Mouse (Mus musculus): ENCODE measurements around the gene Ap2m1.
A peak's percentile ranks its signal among the peaks of the same experiment; 100 is the strongest.

The Ap2m1 gene

GRCm38 (mm10) chr16:20528779-20529178, 6.5 kb upstream of the Ap2m1 start:
- ATAC-seq (ENCODE audit: insufficient number of reproducible peaks, low FRiP score, low TSS enrichment), result no peak

DNA sequence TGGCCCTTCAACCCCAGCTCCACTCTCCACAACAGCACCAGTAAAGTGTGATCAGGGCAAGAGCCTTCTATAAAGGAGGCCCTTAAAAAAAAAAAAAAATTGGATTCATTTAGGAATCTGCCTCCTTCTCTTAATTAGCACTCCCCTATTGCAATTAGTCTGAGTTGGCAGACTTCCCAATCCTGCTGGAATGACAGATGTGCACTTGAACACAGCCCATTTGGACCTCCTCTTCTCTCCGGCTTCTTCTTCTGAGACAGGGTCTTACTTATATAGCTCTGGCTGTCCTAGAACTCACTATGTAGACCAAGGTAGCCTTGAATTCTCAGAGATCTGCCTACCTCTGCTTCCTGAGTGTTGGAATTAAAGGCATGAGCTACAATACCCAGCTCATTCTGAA, 5.9 kb upstream of the Ap2m1 start:
- no peak for ATAC-seq (ENCODE audit: insufficient number of reproducible peaks, low FRiP score, low TSS enrichment)

GRCm38 (mm10) chr16:20530941-20531340, 4.3 kb upstream of the Ap2m1 start:
- ATAC-seq (ENCODE audit: insufficient number of reproducible peaks, low FRiP score, low TSS enrichment), result no peak

DNA sequence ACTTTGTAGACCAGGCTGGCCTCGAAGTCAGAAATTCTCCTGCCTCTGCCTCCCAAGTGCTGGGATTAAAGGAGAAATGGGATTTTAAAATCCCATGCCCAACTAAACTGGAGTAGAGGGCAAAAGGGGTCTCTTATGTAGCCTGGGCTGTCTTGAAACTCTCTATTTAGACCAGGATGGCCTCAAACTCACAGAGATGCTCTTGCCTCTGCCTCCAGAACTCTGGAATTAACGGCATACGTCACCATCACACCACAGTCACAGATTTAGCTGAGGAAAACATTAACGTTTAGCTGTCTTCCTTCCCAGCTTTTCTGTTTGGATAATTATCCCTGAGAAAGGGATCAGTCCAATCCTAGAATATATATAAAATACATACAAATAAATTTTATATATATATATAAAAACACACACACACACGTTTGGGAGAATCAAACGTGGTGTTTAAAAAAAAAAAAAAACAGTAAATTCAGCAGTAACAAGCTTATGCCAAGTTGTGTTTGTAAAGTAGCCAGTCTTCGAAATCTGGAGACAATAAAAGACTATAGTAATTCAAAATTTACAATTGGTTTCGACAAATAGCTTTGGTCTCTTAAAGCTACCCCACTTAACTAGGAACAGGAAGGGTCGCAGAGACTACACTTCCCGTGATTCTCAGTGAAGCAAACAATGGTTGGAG, 522 bp upstream of the Ap2m1 start:
- no peak for ATAC-seq (ENCODE audit: insufficient number of reproducible peaks, low FRiP score, low TSS enrichment)

- ATAC-seq (ENCODE audit: insufficient number of reproducible peaks, low FRiP score, low TSS enrichment), result no peak
Observed at GRCm38 (mm10) chr16:20536081-20536665, 895 bp downstream of the Ap2m1 start.

- no peak for ATAC-seq (ENCODE audit: insufficient number of reproducible peaks, low FRiP score, low TSS enrichment)
Observed at GRCm38 (mm10) chr16:20537071-20537471, 1.8 kb downstream of the Ap2m1 start.

- ATAC-seq (ENCODE audit: insufficient number of reproducible peaks, low FRiP score, low TSS enrichment), result no peak
Observed at GRCm38 (mm10) chr16:20537601-20538320, 2.5 kb downstream of the Ap2m1 start.

GRCm38 (mm10) chr16:20539649-20540048, 4.4 kb downstream of the Ap2m1 start:
- ATAC-seq (ENCODE audit: insufficient number of reproducible peaks, low FRiP score, low TSS enrichment), result no peak

DNA sequence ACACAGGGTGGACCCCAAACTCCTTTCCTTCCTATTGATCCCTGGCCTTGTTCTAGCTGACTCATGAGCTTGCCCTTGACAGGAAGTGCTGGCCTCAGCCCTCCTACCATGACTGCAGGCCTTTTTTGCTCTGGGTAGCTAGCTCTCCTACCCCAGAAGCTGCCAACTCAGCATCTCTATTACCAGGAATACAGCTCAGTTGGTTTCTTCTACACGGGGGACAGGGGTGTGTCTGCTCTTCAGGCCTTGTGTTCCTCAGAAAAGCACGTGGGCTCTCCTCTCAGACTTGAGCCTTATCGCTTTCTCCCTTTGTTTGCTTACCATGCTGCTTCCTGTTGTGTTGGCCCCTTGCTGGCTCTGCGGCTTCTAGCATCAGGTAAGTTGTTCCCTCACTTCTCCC, 5.2 kb downstream of the Ap2m1 start:
- no peak for ATAC-seq (ENCODE audit: insufficient number of reproducible peaks, low FRiP score, low TSS enrichment)

DNA sequence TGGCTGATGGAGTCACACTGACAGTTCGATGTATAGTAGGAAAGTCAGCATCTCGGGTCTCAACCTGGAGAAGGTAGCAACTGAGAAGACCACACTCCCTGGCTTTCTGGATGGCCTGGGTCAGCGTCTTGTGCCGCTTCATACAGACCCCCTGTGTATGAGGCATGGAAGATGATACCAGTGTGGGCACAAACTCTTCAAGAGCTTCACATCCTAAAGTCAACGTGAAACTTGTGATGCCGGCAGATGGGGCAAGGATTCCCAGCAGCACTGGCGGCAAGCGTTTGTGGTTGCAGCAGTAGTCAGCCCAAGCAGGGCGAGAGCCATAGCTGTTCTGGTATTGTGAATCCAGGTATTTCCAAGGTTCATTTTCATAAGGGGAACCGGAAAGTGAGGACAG, 10.4 kb downstream of the Ap2m1 start:
- ATAC-seq (ENCODE audit: insufficient number of reproducible peaks, low FRiP score, low TSS enrichment), result no peak

- ATAC-seq (ENCODE audit: insufficient number of reproducible peaks, low FRiP score, low TSS enrichment), result no peak
Observed at GRCm38 (mm10) chr16:20547423-20547822, 12.1 kb downstream of the Ap2m1 start.

DNA sequence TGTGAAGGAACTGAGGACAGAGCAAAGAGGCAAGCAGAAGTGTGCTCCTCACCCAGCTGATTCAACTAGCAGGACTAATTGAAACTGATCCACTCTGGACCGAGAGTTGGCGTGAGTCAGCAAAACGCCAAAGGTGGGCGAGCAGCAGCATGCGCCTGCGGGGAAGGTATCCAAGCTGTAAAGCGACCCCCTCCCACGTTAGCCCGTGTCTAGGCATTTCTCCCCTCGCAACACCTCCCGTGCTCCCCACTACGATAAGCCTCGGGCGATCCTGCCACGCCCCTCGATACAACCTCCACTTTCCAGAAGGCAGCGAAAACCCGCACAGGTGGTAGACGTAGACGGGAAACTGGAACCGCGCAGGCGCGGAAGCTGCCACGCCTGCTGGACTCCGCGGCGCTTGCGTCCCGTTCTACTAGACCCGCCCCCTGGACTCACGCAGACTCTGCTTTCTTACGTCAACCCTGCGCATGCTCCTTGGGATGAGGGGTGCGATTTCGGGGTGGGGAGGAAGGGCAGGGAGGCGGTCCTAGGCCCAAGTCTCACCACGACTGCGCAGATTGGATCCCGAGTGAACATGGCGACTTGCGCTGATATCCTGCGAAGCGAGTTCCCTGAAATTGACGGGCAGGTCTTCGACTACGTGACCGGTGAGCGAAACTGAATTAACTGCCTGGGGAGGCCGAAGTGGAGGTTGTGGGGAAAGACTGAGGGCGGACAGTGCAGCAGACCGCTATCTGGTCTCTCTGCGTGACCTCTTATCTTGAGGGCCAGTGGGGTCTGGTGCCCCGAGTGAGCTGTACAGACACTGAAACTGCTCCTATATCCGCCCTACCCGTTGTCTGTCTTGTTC, 13.0 kb downstream of the Ap2m1 start, which contains the start of gene Abcf3:
Gene Abcf3, plus strand, starts transcription at position 482 of the 853 bp plus-strand sequence.
- ATAC-seq (ENCODE audit: insufficient number of reproducible peaks, low FRiP score, low TSS enrichment), result peak; percentile 96

DNA sequence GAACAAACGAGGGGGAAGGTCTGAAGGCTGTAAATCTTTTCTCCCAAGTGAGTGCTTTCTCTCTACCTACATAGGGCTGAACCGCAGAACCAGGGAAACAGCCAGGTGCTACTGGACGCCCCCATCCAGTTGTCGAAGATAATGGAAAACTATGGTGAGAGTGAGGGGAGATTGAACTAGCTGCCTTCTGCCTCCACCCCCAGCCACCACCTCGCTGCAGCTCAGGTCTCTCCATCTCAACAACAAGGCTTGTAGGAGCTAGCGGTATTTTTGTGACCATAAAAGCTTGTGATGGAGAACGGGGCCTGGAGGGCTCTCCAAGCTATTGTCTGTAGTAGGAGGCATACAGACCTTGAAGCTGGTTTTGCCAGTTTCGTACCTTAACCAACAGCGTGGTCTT, 13.9 kb downstream of the Ap2m1 start:
- no peak for ATAC-seq (ENCODE audit: insufficient number of reproducible peaks, low FRiP score, low TSS enrichment)

- no peak for ATAC-seq (ENCODE audit: insufficient number of reproducible peaks, low FRiP score, low TSS enrichment)
Observed at GRCm38 (mm10) chr16:20551691-20552090, 16.4 kb downstream of the Ap2m1 start.

GRCm38 (mm10) chr16:20552594-20552993, 17.3 kb downstream of the Ap2m1 start:
- no peak for ATAC-seq (ENCODE audit: insufficient number of reproducible peaks, low FRiP score, low TSS enrichment)

DNA sequence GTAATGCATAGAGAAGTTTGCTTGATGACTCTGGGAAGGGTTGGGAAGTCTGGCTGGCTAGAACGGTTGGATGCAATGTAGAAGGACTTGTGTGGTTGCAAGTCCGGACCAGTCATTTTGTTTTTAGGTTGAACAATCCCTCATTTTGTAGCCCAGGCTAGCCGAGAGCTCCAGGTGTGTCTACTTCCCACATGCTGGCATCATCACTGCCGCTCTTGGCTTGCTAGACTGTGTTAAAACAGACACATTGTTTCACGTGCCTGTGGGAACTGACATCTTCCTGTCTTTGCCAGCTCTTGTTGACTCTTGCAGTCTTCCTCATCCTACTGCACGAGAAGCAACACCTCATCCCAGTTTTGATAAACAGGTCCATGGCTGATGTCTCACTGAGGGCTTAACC, 19.7 kb downstream of the Ap2m1 start:
- no peak for ATAC-seq (ENCODE audit: insufficient number of reproducible peaks, low FRiP score, low TSS enrichment)

DNA sequence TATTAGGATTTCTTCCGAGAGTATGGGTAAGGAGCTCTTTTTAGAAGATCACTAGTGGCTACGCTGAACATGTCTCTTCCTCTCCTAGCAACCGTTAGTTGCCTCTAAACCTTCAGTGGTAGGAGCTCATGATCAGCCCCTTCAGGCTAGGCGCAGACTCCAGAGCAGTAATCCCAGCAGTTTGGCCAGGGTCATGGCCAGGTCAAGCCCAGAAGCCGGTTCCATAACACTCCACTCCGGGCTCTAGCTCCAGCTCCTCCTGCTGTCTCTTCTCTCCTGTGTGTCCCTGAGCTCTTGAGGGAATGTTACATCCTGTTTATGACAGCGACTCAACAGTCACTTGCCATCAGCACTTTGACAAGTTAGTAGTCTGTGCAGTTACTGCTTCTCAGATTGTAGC, 22.1 kb downstream of the Ap2m1 start:
- ATAC-seq (ENCODE audit: insufficient number of reproducible peaks, low FRiP score, low TSS enrichment), result no peak

DNA sequence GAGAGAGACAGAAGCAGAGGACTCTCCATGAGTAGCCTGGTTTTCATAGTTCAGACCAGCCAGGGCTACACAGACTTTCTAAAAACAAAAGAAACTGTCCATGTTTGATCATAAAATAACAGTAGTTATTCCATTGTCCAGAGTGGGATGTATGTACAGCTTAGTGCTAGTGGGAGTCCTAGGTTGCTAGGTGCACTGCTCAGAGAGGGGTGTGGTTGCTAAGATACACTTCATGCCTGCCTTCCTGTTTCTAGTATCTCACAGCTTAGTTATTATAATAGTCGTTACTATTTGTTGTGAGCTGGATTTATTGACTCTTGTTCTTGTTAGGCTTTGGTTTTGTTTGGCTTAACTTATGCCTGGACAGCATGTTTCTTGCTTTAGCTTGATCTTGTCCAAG, 29.8 kb downstream of the Ap2m1 start:
- no peak for ATAC-seq (ENCODE audit: insufficient number of reproducible peaks, low FRiP score, low TSS enrichment)

DNA sequence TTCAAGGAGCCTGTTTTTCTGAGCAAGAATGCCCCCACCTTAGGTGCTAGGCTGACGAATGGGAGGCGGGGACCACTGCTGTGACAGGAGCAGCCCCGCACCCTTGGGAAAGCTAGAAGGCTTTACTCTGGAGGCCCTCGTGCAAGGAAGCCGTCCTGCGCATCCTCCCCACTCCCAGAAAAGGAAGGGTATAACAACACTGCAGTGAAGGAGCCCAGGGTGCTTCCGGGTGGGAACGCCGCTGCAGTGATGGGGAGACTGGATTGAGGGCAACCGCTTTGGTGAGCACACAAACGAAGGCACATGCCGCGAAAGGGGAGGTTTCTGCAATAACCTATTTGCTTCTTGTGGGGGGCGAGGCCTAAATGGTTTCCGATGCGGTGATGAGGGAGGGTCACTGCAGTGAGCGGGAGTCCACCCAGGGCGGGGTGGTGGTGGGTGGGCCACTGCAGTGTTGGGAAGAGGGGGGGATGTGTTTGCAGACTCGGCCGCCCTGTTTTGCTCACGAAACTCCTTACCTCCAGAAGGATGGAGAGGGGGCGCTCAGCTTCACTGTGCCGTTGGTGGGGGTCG, 54.2 kb downstream of the Ap2m1 start, which contains the start of gene Vwa5b2:
Gene Vwa5b2, plus strand, starts transcription at position 106 of the 573 bp plus-strand sequence.
- no peak for ATAC-seq (ENCODE audit: insufficient number of reproducible peaks, low FRiP score, low TSS enrichment)

DNA sequence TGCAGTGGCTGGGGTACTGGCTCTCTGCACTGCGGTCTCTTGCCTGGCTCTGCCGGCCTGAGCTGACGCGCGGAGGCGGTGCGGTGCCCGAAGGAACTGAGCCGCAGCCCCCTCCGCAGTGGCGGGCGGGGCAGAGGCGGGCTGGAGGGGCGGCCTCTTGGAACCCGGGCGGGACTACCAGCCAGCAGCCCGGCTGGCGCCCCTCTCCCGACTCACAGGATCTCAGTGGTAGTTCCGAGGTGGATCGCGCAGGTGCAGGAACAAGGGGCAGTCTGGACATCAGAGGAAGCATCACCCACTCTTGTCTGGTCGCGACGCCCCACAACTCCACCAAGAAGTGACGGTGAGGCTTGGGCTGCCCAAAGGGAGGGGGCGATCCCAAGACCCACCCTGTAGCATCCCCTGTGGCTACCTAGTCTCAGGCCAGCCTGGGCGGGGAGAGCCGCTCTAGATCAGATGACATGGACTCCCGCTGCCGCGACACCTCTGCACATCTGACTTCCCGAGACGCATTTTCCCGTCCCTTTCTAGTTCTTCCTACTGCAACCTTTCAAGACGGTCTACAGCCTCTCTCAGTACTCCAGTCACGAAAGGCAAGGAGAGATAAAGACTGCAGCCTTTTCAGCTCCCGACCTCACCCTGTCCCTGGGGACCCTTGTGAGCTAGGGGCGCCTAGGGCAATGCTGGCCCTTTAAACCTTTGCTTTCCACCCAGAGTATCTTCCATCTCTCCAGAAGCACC, 54.8 kb downstream of the Ap2m1 start:
- ATAC-seq (ENCODE audit: insufficient number of reproducible peaks, low FRiP score, low TSS enrichment), result peak; percentile 77

Measured in cerebellum, adult (tissue).